Mouse (Mus musculus): Measurements from ENCODE around the gene Mageb3. TPM values are rescaled to one million over a fixed set of nuclear protein-coding genes. Genes with fewer than 3 reads are reported as not detected.
"Not testable (repeated sequence)": the region's sequence is repeated elsewhere in the genome, so short reads cannot be mapped to it uniquely, and the experiment has no call there.

The Mageb3 gene
- polyA plus RNA-seq (2014; fragmentation: Nextera tagmentation; extraction: Ambion mirVana) = 0.12 TPM in 1 of 2 replicates, not detected in the other

DNA sequence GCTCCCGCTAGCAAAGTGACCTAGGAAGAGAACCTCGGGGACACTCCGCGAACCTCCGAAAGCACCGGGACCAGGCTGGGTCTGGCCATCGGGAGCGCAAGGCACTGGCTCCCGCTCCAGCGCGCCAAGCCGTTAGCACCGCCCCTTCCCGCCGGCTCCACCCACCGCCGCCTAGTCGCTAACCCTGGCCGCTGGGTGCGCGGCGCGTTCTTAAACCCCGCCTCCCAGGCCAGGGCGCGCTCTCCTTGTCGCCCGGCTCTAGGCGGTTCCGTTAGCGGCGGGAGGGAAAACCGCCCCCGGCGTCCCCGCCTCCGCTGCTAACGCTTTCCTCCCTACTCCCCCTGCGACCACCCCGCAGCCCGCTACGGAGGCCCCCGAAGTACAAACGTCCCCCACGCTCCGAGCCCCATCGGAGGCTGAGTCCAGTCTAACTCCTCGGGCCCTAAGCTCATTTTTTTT lies at the start of gene Mageb3, which contains the start of gene Ctdspl2:
Mageb3 (minus strand) TSS at position 328 of the 459 bp plus-strand sequence.
Ctdspl2 (plus strand) TSS at position 237 of the 459 bp plus-strand sequence.
- DNase-seq (peak; percentile 99), ATAC-seq (ENCODE audit: insufficient read depth) (peak; percentile 97)
- peaks cover 11% of the 10 kb centered on the region for H3K4me1 ChIP-seq (ENCODE audit: insufficient read depth)
- WGBS = under 1% methylated on average over 48 of the region's 48 CpGs
- peak within 1 kb of the TSS; percentile 97 for H3K9ac ChIP-seq
- H3K27me3 ChIP-seq (ENCODE audit: insufficient read depth, low read length) = no peaks in the 10 kb centered on the region
- H3K4me3 ChIP-seq (ENCODE audit: low read depth, low read length) = peak within 1 kb of the TSS; percentile 96
- peak within 1 kb of the TSS; percentile 97 for H3K27ac ChIP-seq (ENCODE audit: low read depth)
- no peaks in the 10 kb centered on the region for H3K9me3 ChIP-seq (ENCODE audit: low read depth, low read length)
- TF ChIP-seq CTCF (IDR thresholded peaks at IDR 0.05; ENCODE audit: low read depth) = no peak
- H3K4me2 ChIP-seq = peak within 1 kb of the TSS; percentile 82
- H3K36me3 ChIP-seq (ENCODE audit: insufficient read depth) = peaks cover 14% of the 10 kb centered on the region; the same call in 1 of the 2 replicates

- Histone ChIP-seq H3K27me3 (ENCODE audit: insufficient read depth, low read length) (no peaks in the 10 kb centered on the region), H3K27ac (ENCODE audit: low read depth) (no peak overlapping the region), H3K36me3 (ENCODE audit: insufficient read depth) (peaks cover 56% of the 10 kb centered on the region), H3K4me3 (ENCODE audit: low read depth, low read length) (no peak overlapping the region), H3K4me2 (no peak overlapping the region), H3K9me3 (ENCODE audit: low read depth, low read length) (no peaks in the 10 kb centered on the region), H3K9ac (no peak overlapping the region), H3K4me1 (ENCODE audit: insufficient read depth) (no peaks in the 10 kb centered on the region)
- TF ChIP-seq CTCF (IDR thresholded peaks at IDR 0.05; ENCODE audit: low read depth) = peak; percentile 29
- WGBS = 80% methylated on average over 1 of the region's 1 CpGs
- no peak for ATAC-seq (ENCODE audit: insufficient read depth)
- peak; percentile 44 for DNase-seq
Observed at GRCm38 (mm10) chr2:121995738-121996137, 39.8 kb upstream of the Mageb3 start.

DNA sequence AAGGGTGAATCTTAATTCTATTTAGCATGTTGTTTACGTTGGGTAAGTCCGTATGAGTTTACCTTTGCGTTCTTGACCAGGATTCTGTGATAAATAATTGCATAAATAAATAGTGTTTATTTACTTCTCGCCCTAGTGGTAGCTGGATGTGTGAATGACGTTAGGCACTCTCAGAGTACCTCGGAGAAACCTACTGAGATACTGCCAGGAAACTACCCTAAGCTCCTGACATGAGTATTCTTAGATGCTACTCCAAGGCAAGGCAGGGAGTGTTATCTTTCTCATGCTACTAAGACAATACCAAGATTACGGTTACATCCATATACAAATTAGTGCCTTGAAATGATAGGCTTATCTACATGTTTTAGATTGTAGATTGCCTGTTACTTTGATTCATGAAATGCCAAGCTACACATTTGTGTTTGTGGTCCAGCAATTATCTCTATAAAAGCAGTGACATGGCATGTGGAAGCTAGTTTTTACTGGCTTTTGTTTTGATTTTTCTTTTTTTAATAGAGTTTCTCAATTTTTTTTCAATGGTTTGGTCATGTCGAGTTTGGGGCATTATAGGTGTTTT lies 1.4 kb upstream of the Mageb3 start:
- Histone ChIP-seq H3K27me3 (ENCODE audit: insufficient read depth, low read length) (no peaks in the 10 kb centered on the region), H3K4me3 (ENCODE audit: low read depth, low read length) (peak overlapping the region; percentile 96), H3K4me2 (peak overlapping the region; percentile 82), H3K4me1 (ENCODE audit: insufficient read depth) (peaks cover 11% of the 10 kb centered on the region), H3K9me3 (ENCODE audit: low read depth, low read length) (no peaks in the 10 kb centered on the region), H3K36me3 (ENCODE audit: insufficient read depth) (peaks cover 24% of the 10 kb centered on the region), H3K27ac (ENCODE audit: low read depth) (peak overlapping the region; percentile 97; the same call in 1 of the 2 replicates), H3K9ac (peak overlapping the region; percentile 97)
- no peak for ATAC-seq (ENCODE audit: insufficient read depth)
- no peak for TF ChIP-seq CTCF (IDR thresholded peaks at IDR 0.05; ENCODE audit: low read depth)
- WGBS = 4% methylated on average over 8 of the region's 8 CpGs
- peak; percentile 7 for DNase-seq

- Histone ChIP-seq H3K9me3 (ENCODE audit: low read depth, low read length) (no peaks in the 10 kb centered on the region), H3K27ac (ENCODE audit: low read depth) (peak overlapping the region; percentile 97), H3K27me3 (ENCODE audit: insufficient read depth, low read length) (no peaks in the 10 kb centered on the region), H3K4me1 (ENCODE audit: insufficient read depth) (peaks cover 11% of the 10 kb centered on the region), H3K4me3 (ENCODE audit: low read depth, low read length) (peak overlapping the region; percentile 96), H3K9ac (peak overlapping the region; percentile 97), H3K4me2 (peak overlapping the region; percentile 82), H3K36me3 (ENCODE audit: insufficient read depth) (peaks cover 17% of the 10 kb centered on the region; the same call in 1 of the 2 replicates)
- WGBS = under 1% methylated on average over 47 of the region's 47 CpGs
- ATAC-seq (ENCODE audit: insufficient read depth) = peak; percentile 94
- DNase-seq = peak; percentile 95
- no peak for TF ChIP-seq CTCF (IDR thresholded peaks at IDR 0.05; ENCODE audit: low read depth)
Observed at GRCm38 (mm10) chr2:121956224-121957018, 529 bp upstream of the Mageb3 start.

DNA sequence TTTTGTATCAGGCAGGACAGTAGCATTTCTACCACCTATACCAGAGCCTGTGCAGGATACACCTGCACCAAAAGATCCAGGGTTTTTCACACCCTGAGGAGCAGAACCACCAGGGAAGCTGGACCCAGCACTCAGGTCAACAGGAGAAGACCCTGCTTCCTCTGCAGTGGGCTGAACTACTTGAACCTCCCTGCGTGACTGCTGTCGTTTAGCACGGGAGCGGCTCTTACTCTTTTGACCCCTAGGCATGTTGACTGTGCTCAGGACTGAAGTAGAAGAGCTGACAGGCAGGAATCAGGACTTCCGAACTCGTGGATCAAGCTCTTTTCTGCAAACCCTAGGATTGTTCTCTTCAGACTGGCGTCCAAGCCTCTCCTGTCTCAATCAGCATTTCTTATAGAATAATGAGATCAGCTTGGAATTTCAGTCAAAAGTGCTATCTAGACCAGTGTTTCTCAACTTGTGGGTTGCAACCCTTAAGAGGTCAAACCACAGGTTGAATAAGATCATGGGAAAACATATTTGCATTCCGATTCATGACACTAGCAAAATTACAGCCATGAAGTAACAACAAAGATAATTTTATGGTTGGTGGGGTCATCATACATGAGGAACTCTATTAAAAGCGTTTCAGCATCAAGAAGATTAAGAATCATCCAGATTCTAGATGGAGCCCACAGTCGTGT lies 778 bp downstream of the Mageb3 start:
- ATAC-seq (ENCODE audit: insufficient read depth) = no peak
- DNase-seq = peak; percentile 18
- Histone ChIP-seq H3K4me2 (peak overlapping the region; percentile 82), H3K36me3 (ENCODE audit: insufficient read depth) (peaks cover 8% of the 10 kb centered on the region; the same call in 1 of the 2 replicates), H3K9me3 (ENCODE audit: low read depth, low read length) (no peaks in the 10 kb centered on the region), H3K4me3 (ENCODE audit: low read depth, low read length) (peak overlapping the region; percentile 96), H3K27ac (ENCODE audit: low read depth) (peak overlapping the region; percentile 97), H3K9ac (peak overlapping the region; percentile 97), H3K27me3 (ENCODE audit: insufficient read depth, low read length) (no peaks in the 10 kb centered on the region), H3K4me1 (ENCODE audit: insufficient read depth) (peaks cover 11% of the 10 kb centered on the region)
- no peak for TF ChIP-seq CTCF (IDR thresholded peaks at IDR 0.05; ENCODE audit: low read depth)
- WGBS = 13% methylated on average over 10 of the region's 10 CpGs

DNA sequence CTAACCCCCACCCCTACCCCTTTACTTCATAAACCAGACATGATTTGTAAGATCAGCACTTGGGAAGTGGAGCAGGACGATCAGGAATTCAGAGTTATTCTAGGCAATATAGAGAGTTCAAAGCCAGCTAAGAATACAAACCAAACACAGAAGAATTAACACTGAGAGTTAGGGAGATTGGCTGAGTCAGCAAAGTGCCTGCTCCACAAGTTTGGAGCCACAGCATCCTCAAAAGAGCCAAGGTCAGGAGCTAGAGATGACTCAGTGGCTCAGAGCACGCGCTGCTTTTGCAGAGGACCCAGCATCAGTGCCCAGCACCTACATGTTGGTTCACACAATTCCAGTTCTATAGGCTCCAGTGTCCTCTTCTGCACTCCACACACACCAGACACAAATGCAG lies 12.5 kb downstream of the Mageb3 start:
- H3K9ac ChIP-seq = no peak overlapping the region
- no peak overlapping the region for H3K4me3 ChIP-seq (ENCODE audit: low read depth, low read length)
- 74% methylated on average over 3 of the region's 3 CpGs for WGBS
- H3K4me1 ChIP-seq (ENCODE audit: insufficient read depth) = no peaks in the 10 kb centered on the region
- no peaks in the 10 kb centered on the region for H3K27me3 ChIP-seq (ENCODE audit: insufficient read depth, low read length)
- DNase-seq (no peak), ATAC-seq (ENCODE audit: insufficient read depth) (no peak)
- TF ChIP-seq CTCF (IDR thresholded peaks at IDR 0.05; ENCODE audit: low read depth) = no peak
- no peaks in the 10 kb centered on the region for H3K9me3 ChIP-seq (ENCODE audit: low read depth, low read length)
- H3K4me2 ChIP-seq = no peak overlapping the region
- no peak overlapping the region for H3K27ac ChIP-seq (ENCODE audit: low read depth)
- H3K36me3 ChIP-seq (ENCODE audit: insufficient read depth) = no peaks in the 10 kb centered on the region

DNA sequence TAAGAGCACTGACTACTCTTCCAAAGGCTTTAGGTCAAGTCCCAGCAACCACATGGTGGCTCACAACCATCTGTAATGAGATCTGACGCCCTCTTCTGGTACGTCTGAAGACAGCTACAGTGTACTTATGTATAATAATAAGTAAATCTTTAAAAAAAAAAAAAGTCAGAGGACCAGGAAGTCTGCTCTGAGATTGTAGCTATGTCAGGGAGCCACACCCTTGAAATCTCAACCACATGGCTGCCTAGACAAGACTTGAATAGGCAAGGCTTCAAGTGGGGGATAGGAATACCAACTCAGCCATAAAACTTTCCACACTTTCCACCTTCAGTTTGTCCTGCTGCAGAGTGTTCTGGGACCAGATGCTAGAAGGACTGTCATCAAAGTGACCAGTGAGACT lies 18.3 kb downstream of the Mageb3 start:
- not testable (repeated sequence) for H3K27me3 ChIP-seq (ENCODE audit: insufficient read depth, low read length); H3K9me3 ChIP-seq (ENCODE audit: low read depth, low read length); DNase-seq; ATAC-seq (ENCODE audit: insufficient read depth); H3K4me1 ChIP-seq (ENCODE audit: insufficient read depth); H3K4me2 ChIP-seq; H3K4me3 ChIP-seq (ENCODE audit: low read depth, low read length); H3K9ac ChIP-seq; H3K36me3 ChIP-seq (ENCODE audit: insufficient read depth); H3K27ac ChIP-seq (ENCODE audit: low read depth)
- 69% methylated on average over 2 of the region's 2 CpGs for WGBS
